Mouse (Mus musculus) erythroblast, embryonic 14.5 days (primary cell): Measurements from ENCODE around the gene Gm5475.

Source experiments
- GATA1 ChIP-seq: IDR thresholded peaks from 2 replicates; pipeline ENCODE4 v1.6.1; 2012; ENCODE audit warnings: low read length, inconsistent platforms, mixed read lengths
- TAL1 ChIP-seq: IDR thresholded peaks from 3 replicates; pipeline ENCODE4 v1.6.1; 2012; ENCODE audit warnings: low read length, inconsistent platforms, mixed read lengths

DNA sequence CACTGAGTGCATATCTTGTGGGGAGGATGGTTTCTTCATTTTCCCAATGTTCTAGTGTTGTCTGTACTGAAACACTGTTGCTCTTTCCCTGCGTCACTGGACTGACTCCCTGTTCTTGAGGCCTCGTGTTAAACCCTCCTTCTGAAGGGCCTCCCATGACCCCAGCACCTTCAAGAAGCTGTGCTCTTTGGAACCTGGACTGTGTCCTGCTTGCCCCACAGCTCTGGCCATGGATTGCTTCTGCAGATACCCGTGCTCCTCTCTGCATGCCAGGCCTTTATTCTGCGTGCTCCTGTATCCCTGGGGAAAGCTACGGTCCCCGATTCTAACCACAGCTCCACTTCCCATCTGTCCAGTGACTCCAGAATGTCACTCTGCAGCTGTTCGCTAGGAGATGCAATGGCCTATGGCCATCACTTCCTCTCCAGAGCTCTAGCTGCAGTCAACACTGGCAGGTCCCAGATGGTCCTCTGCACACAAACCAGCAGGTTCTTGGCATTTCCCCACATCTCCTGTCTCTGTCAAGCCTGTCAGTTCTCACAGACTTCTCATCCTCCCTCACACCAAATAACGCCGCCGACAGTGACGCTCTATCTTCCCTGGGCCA lies 8.1 kb downstream of the Gm5475 start:
- TF ChIP-seq TAL1 (no peak), GATA1 (no peak)
